Mouse (Mus musculus): ENCODE results near the gene Hecw2.

Gene Hecw2

DNA sequence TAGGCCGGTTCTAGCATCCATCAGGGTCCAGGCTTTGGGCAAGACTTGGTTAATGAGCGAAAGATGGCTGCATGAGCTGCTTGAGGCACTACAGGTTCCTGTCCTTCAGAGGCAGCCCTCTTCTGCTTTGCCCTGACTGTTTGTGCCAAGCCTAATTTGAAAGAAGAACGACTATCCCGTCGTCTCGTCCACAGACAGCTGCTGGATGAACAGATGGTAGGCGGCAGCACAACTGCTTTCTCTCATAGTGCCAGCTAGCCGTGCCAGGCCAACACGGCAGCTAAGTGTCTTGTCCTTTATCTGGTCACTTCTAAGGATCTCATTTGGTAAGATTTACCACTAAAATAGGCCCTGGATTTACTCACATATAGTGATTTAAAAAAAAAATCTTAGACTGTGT lies 365.9 kb downstream of the Hecw2 start:
- DNase-seq (ENCODE audit: low read depth), result no peak

GRCm38 (mm10) chr1:53824446-53825337 lies 370.3 kb downstream of the Hecw2 start:
- no peak for DNase-seq (ENCODE audit: low read depth)

DNA sequence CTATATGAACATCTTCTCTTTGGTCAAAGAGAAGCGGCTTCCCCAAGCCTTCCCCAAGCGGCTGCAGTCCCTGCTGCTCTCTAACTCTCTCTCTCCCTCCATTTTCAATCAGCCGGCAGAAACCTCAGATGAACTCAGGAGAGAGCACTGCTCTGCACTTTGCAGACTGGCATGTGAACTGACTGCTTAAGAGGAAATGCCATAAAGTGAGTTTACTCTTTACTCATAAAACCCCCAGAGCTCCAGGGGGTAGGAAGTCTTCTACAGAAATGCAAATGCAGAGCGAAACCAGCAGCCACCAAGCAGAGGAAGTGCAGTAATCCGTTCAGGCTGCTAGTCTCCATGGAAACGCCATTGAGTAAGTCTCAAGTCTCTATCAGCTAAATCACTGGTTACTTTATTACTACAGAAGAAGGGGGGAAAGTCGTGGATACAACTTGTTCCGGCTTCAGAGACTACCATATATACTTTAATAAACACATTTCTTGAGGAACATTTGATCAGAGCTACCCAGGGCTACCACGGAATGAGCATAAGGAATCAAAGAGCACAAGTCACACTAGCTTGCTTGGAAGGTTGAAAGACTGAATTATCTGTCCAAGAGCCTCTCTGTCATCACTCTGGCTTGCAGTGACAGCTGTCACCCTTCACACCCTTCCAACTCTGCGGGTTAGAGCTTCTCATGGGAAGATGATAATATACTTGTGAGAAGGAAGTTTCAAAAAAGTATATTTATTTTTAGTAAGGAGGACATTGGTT lies 371.1 kb downstream of the Hecw2 start:
- peak; percentile 52 for DNase-seq (ENCODE audit: low read depth)

GRCm38 (mm10) chr1:53821983-53822382 lies 373.0 kb downstream of the Hecw2 start:
- DNase-seq (ENCODE audit: low read depth), result no peak

DNA sequence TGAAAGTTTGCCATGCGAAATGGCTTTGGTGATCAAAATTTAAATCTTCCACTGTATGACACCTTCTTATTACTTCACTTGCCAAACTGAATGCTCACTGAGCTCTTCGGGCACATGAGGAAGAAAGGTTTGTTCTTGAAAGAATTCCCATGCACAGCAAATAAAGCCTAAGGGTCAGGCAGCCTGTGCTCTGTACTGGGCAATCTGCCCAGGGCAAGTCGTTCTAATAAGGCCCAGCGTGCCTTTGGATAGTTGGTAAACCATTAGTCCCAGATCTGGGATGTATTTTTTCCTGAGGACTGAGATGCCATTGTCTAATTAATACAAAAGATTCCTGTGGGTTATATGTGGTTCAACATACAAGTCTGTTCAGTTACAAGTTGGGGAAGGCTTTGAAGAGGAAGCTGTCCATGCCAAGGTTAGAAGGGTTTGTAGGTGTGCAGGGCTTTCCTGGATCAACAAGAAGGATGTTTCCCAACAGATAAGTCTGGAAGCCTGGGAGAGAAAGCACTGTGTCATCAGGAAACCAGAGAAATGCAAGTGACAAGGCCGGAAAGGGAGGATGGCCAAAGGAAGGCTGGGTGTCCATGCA lies 374.8 kb downstream of the Hecw2 start:
- no peak for DNase-seq (ENCODE audit: low read depth)

DNA sequence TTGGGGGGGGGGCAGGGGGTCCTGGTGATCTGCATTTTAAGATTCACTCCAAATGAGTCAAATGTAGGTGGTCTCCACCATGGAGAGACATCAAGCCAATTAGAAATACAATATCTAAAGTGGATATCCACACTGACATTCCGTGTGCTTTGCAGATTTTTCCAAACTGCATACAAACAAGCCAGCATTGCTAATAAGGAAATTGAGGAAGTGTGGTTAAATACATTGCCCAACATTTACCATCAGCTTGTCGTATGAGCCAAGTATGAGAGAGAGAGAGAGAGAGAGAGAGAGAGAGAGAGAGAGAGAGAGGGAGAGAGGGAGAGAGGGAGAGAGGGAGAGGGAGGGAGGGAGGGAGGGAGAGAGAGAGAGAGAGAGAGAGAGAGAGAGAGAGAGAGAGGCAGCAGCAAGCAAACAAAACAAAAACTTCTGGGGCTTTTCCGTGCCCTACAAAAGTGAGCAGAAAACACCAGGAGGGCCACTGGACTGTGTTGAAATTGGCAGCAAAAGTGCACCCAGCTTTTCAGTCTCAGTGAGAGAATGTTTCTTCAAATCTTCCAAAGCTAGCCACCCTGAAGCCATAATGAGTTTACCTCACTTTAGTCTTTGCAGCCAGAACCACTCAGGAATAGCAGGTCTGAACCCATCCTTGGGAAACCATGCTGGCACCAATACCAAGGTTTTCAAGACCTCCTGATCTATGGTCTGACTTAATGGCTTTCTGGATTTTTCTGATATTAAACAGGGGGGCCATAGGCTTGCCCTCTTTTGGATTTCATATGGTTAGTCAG lies 376.7 kb downstream of the Hecw2 start:
- DNase-seq (ENCODE audit: low read depth), result no peak

GRCm38 (mm10) chr1:53816353-53816752 lies 378.6 kb downstream of the Hecw2 start:
- no peak for DNase-seq (ENCODE audit: low read depth)

GRCm38 (mm10) chr1:53814077-53814705 lies 380.8 kb downstream of the Hecw2 start:
- DNase-seq (ENCODE audit: low read depth), result no peak

- no peak for DNase-seq (ENCODE audit: low read depth)
Measured at GRCm38 (mm10) chr1:53811919-53812318, 383.0 kb downstream of the Hecw2 start.

DNA sequence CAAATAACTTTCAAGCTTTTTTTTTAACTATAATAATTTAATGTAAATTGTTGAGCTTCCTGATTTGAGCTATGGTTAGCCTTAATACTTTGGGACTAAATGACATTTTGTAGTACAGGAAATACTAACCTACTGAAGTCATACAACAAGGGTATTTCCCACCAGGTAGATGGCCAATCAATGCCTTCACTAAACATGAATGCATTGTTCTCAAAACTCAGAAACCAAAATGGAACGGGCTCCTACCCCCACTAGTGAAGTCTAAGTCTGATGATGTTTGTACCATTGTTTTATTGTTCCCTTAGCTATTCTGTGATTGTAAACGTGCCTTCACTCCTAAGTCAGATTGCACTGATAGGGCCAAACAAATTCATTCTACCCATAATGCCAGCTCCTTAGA lies 386.7 kb downstream of the Hecw2 start:
- DNase-seq (ENCODE audit: low read depth), result no peak

DNA sequence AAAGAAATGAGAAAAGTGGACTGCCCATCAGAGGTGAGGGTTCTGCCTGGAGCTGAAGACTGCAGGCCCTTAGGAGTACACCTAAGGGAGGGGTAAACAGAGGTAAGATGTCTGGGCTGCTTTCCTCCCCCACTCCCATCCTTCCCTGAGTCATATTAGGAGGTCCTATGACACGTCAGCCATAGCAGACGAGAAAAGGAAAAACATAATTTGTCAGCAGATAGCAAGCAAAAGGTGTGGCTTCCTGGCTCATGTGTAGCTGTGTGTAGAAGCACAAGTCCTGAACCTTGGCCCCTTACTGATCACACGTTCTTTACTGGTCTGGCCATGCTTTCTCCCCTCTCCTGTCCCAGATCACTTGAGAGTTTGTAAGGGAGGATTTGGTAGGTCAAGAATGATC lies 397.2 kb downstream of the Hecw2 start:
- no peak for DNase-seq (ENCODE audit: low read depth)

GRCm38 (mm10) chr1:53797074-53797473 lies 397.9 kb downstream of the Hecw2 start:
- DNase-seq (ENCODE audit: low read depth), result no peak

DNA sequence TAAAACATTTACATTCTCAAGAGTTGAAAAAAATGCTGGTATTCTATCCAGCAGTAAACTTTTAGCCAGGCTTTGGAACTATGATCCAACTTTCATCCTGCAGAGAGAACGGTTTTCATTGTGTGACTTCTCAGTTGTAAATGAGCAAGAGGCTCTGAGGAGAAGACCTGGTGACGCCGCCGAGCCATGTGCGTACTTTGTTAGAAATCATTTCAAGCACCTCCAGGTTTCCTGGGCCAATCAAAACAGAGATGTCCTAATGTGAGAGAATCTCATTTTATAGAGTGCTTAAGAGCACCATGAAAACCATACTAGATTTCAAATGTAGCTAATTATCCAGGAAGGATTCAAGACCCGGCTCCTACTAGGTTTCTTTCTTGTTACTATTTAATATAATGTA lies 398.7 kb downstream of the Hecw2 start:
- no peak for DNase-seq (ENCODE audit: low read depth)

GRCm38 (mm10) chr1:53795591-53795990 lies 399.4 kb downstream of the Hecw2 start:
- DNase-seq (ENCODE audit: low read depth), result no peak

DNA sequence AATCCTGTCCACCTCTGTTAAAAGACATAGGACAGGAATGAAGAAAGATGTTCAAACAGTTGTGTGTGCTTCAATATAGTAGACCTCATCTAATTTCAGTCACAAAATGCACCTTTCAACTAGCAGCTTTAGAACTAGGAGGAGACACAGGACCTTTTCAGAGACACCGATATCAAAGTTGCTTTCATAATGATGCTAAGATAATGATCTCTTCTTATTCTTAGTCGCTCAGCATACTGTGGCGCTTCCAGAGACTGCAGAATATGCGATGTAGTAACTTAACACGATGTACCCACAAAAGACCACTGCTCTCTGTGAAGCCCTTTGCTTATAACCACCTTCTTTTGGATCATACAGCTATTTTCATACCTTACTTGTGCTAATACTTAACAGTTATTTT lies 399.9 kb downstream of the Hecw2 start:
- DNase-seq (ENCODE audit: low read depth), result no peak

DNA sequence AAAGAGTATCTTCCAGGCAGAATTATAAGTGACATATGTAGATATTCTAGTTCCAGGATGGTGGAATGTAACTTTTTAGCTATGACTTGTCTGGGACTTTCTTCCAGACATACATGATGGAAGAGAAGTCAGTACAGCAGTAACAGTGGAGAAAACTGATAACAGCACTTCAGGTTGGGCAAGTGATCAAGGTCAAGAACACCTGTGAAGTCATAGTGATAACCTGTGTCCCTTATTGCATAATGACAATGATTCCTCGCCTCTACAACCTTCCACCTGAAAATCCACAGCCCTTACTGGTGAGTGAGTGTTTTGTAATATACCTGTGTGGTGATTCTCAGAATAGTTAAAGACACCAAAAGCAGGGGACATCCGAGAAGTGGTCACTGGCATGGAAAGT lies 400.7 kb downstream of the Hecw2 start:
- DNase-seq (ENCODE audit: low read depth), result no peak

- DNase-seq (ENCODE audit: low read depth), result no peak
Measured at GRCm38 (mm10) chr1:53791343-53791742, 403.6 kb downstream of the Hecw2 start.

GRCm38 (mm10) chr1:53784721-53785418 lies 410.1 kb downstream of the Hecw2 start, which contains the start of gene Stk17b:
TSS of gene Stk17b (minus strand) at chr1:53785224.
- peak; percentile 86 for DNase-seq (ENCODE audit: low read depth)

- no peak for DNase-seq (ENCODE audit: low read depth)
Measured at GRCm38 (mm10) chr1:53784291-53784720, 410.7 kb downstream of the Hecw2 start.

DNA sequence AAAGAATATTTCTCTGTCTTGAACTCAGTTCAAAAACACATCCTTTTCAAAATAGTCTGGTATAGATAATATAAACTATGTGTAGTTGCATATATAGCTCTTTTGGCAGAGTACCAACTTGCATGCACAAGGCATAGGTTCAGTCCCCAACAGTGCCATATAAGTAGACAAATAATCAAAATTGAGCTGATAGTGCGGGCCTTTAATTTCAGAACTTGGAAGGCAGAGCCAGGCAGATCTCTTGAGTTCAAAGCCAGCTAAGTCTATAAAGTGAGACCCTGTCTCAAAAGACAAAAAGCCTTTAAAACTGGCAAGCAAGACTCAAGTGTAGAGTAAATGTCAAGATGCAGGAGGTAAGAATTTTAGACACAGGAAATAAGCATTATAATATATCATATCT lies 412.0 kb downstream of the Hecw2 start:
- DNase-seq (ENCODE audit: low read depth), result no peak

DNA sequence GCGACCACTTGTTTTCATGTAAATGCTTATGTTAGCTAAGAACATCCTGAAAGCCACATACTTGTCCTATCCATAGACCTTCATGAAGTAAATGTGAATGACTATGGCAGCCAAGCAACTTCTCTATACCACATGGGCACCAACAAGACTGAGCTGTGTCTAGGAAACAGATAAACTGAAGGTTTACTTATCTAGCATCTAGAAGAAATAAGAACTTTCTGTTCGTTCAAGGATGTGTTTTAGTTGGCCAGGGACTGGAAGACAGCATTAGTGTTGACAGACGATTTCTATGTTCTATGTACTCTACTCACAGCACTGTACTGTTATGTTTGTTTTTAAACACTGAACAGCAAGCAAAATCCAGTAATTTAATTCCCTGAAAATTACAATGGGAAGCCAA lies 412.9 kb downstream of the Hecw2 start:
- DNase-seq (ENCODE audit: low read depth), result no peak

All from c-Kit-positive CD71-negative TER-119-negative erythroid progenitor cells, embryonic 14.5 days (primary cell).